Mouse (Mus musculus) lung, postnatal 0 days (tissue): ENCODE results near the gene Pum3.

Experiments
- CTCF ChIP-seq: IDR thresholded peaks from 2 replicates; pipeline ENCODE4 v1.5.1; 2016; ENCODE audit warnings: antibody characterized with exemption, mild to moderate bottlenecking
- EP300 ChIP-seq: IDR thresholded peaks from 2 replicates; pipeline ENCODE4 v1.6.1; 2016; ENCODE audit warnings: antibody characterized with exemption, mild to moderate bottlenecking, control low read depth

DNA sequence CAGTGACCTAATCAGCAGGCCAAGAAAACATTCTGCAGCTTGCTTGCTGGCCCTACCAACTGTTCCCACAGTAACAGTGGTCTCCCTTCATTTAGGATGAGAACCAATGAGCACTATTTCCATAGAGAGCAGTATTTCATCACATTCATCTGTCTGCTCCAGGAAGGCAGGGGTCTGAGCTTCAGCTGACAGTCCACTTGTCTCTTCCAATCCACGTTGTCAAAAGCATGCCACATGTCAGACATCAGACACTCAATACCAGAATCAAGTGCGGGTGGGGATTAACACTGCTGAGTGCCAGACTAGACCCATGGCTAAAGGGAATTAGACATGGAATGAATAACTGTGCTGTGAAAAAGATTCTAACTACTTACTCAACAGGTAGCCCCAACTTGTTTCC lies 32.9 kb downstream of the Pum3 start:
- TF ChIP-seq CTCF (no peak), EP300 (no peak)
